Mouse (Mus musculus) layer of hippocampus, adult 9-10 months (tissue): ENCODE data around the gene Olfr147.
"Not testable (repeated sequence)": the region's sequence is repeated elsewhere in the genome, so short reads cannot be mapped to it uniquely, and the experiment has no call there.

Experiments
- DNase-seq: peaks from one replicate; pipeline ENCODE4 v3.0.0; 2022; ENCODE audit warnings: low spot score

Olfr147 gene

DNA sequence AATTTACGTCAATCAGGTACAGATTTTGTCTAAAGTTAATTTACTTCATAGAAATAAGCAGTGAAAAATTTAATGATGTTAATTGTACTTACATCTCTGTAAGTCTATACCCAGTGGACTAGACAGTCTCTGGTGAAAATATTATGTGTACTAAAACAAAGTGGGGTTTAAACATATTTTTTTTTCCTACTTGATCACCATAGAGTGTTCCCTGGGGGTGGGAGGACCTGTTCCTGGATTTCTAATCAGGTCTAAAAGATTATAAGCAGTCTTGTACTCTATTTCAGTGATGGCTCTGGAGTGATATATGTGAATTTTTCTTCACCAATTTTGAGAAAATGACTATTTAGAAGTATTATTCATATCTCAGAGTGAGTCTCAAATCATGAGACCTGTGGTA lies at the start of gene Olfr147:
Olfr147 (plus strand) TSS at position 301 of the 400 bp plus-strand sequence.
- DNase-seq, result no peak

GRCm38 (mm10) chr9:38366596-38366995 lies 34.9 kb upstream of the Olfr147 start, which contains the start of gene Olfr250:
Gene Olfr250, plus strand, starts transcription at chr9:38366896.
- no peak for DNase-seq

DNA sequence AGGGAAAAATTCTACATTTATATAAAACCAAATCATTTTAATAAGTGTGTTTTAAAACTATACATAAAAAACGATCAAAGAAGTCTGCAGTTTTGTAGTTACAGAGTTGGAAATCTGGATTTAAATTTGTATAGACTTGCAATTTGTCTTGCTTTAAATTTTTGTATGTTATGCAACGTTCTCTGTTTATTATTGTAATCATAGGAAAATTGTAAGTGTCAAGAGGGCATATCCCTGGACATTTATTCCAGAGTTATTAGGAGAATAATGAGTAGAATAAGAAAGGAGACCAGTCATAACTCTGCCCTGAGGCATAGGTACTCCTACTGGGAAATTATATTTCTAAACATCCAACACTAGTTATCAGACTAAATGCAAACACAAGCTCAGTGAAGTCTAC lies 24.7 kb upstream of the Olfr147 start, which contains the start of gene Olfr251:
Olfr251 (plus strand) TSS at position 301 of the 400 bp plus-strand sequence.
- DNase-seq, result no peak

DNA sequence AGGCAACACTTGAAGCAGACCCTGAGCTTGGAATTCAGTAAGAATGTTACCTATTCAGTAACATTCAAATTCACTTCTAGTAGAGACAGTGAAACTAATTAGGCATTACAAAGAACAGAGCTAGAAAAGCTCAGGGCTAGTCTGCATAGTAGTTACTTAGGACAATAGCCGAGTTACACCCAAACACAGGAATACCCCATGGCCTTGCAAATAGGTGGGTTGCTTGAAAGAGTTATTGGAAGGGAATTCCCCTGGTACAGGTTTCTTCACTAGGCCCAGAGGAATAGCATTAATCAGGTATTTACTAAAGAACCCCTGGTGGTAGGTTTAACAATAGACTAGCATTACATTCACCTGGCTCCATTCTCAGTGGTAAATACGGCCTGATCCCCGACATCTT lies 6.0 kb downstream of the Olfr147 start:
- DNase-seq, result not testable (repeated sequence)

DNA sequence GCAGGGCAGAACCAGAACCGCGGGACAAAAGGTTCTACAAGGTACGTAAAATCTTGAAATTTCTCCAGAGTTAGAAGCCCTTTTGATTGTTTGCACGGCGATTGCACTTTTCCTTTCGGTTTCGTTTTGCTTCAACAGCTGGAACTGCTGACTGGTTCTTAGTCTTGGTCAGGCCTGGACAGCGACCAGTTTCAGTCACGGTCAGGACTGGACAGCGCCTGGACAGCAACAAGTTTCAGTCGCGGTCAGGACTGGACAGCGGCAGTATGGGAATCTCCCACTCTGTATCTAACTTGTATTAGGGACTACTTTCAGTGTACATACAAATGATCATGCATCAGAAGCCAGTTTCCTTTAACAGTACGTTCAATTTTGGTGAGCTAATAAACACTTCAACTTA lies 12.0 kb downstream of the Olfr147 start:
- not testable (repeated sequence) for DNase-seq

- no peak for DNase-seq
Observed at GRCm38 (mm10) chr9:38423801-38424200, 22.3 kb downstream of the Olfr147 start.

- DNase-seq, result no peak
Observed at GRCm38 (mm10) chr9:38427026-38427425, 25.5 kb downstream of the Olfr147 start.

- no peak for DNase-seq
Observed at GRCm38 (mm10) chr9:38429155-38429554, 27.7 kb downstream of the Olfr147 start, which contains the start of gene Olfr901. Gene Olfr901, plus strand, starts transcription at chr9:38429455.

GRCm38 (mm10) chr9:38447352-38447751 lies 45.9 kb downstream of the Olfr147 start, which contains the start of gene Olfr902:
Gene Olfr902, plus strand, starts transcription at chr9:38447652.
- no peak for DNase-seq
